Mouse (Mus musculus): Measurements from ENCODE around the gene Irf1. TPM values are rescaled to one million over a fixed set of nuclear protein-coding genes. Genes with fewer than 3 reads are reported as not detected.
A peak's percentile ranks its signal among the peaks of the same experiment; 100 is the strongest.

The Irf1 gene
- total and polyA plus RNA-seq, 3 experiments: 17.8 to 64.9 (median 23.6) TPM

GRCm38 (mm10) chr11:53819511-53819910 lies 49.7 kb downstream of the Irf1 start:
- no peak for TF ChIP-seq SMC3 (IDR thresholded peaks at IDR 0.05; ENCODE audit: low read depth, low read length)
- no peak for TF ChIP-seq MEF2A (IDR thresholded peaks at IDR 0.05; ENCODE audit: borderline replicate concordance, low read depth, low read length)
- TF ChIP-seq ELF1 (IDR thresholded peaks at IDR 0.05; ENCODE audit: low read depth, low read length): no peak; the same call in 1 of the 2 replicates
- TF ChIP-seq RAD21 (IDR thresholded peaks at IDR 0.05; ENCODE audit: low read depth, low read length): no peak
- TF ChIP-seq EP300 (IDR thresholded peaks at IDR 0.05; ENCODE audit: low read length): no peak
- 0 out of 2 replicates have a peak, but pooled peaks have one; percentile 43 for TF ChIP-seq MYC (IDR thresholded peaks at IDR 0.05; ENCODE audit: low read depth, low read length)
- in situ Hi-C loops (cut with MboI; ENCODE audit: low pct_ligation_motif_present, low pct_unique_long_range_greater_than_20kb, low sequenced_read_pairs): no loop called here
- H3K79me2 ChIP-seq (replicated peaks; ENCODE audit: control insufficient read depth, extremely low read depth, insufficient read depth, poor library complexity, severe bottlenecking): no peaks in the 10 kb centered on the region
- dilution Hi-C loops (cut with MboI; ENCODE audit: extremely low pct_ligation_motif_present, extremely low pct_unique_long_range_greater_than_20kb, low sequenced_read_pairs): no loop called here
- DNase-seq (ENCODE audit: extremely low read depth): peak; percentile 33
- peaks cover 49 to 77% of the 10 kb centered on the region in 2 experiments for H3K4me1 ChIP-seq (ENCODE audit: control insufficient read depth in 1 of 2, insufficient read depth in 2 of 2)
- no peak overlapping the region for H3K9ac ChIP-seq (ENCODE audit: insufficient read depth, low read depth)
- no peaks in the 10 kb centered on the region for H3K9me3 ChIP-seq (replicated peaks; ENCODE audit: low read length)
- peak overlapping the region; percentile 100 for H3K27ac ChIP-seq (ENCODE audit: insufficient read depth, low read depth)
- H3K36me3 ChIP-seq (replicated peaks in 1 of 2; ENCODE audit: control insufficient read depth in 1 of 2, insufficient read depth in 1 of 2, low read length in 1 of 2): no peaks in the 10 kb centered on the region
- H3K4me2 ChIP-seq (ENCODE audit: insufficient read depth, low read depth, poor library complexity, severe bottlenecking): peak overlapping the region; percentile 84; the same call in 1 of the 2 replicates
- H3K4me3 ChIP-seq (replicated peaks in 1 of 3; ENCODE audit: low read depth in 2 of 3, low read length in 2 of 3, poor library complexity in 1 of 3): peak overlapping the region in 1 of 3 experiments; percentile 9
- no peaks in the 10 kb centered on the region for H3K27me3 ChIP-seq (replicated peaks)

GRCm38 (mm10) chr11:53820516-53821170 lies 50.8 kb downstream of the Irf1 start:
- Histone ChIP-seq H3K27me3 (replicated peaks) (no peaks in the 10 kb centered on the region), H3K4me1 (ENCODE audit: control insufficient read depth in 1 of 2, insufficient read depth in 2 of 2) (peaks cover 51 to 81% of the 10 kb centered on the region in 2 experiments), H3K27ac (ENCODE audit: insufficient read depth, low read depth) (peak overlapping the region; percentile 100), H3K4me2 (ENCODE audit: insufficient read depth, low read depth, poor library complexity, severe bottlenecking) (peak overlapping the region; percentile 84), H3K36me3 (replicated peaks in 1 of 2; ENCODE audit: control insufficient read depth in 1 of 2, insufficient read depth in 1 of 2, low read length in 1 of 2) (no peaks in the 10 kb centered on the region), H3K9ac (ENCODE audit: insufficient read depth, low read depth) (peak overlapping the region; percentile 54), H3K4me3 (replicated peaks in 1 of 3; ENCODE audit: low read depth in 2 of 3, low read length in 2 of 3, poor library complexity in 1 of 3) (peak overlapping the region; percentile 2 to 65 (median 2)), H3K79me2 (replicated peaks; ENCODE audit: control insufficient read depth, extremely low read depth, insufficient read depth, poor library complexity, severe bottlenecking) (no peaks in the 10 kb centered on the region), H3K9me3 (replicated peaks; ENCODE audit: low read length) (no peaks in the 10 kb centered on the region)
- peak; percentile 86 for DNase-seq (ENCODE audit: extremely low read depth)
- dilution Hi-C loops (cut with MboI; ENCODE audit: extremely low pct_ligation_motif_present, extremely low pct_unique_long_range_greater_than_20kb, low sequenced_read_pairs): no loop called here
- in situ Hi-C loops (cut with MboI; ENCODE audit: low pct_ligation_motif_present, low pct_unique_long_range_greater_than_20kb, low sequenced_read_pairs): no loop called here
- no peak for TF ChIP-seq JUND (conservative IDR thresholded peaks at IDR 0.05; ENCODE audit: low read depth, low read length)
- TF ChIP-seq ELF1 (IDR thresholded peaks at IDR 0.05; ENCODE audit: low read depth, low read length): no peak
- TF ChIP-seq MEF2A (IDR thresholded peaks at IDR 0.05; ENCODE audit: borderline replicate concordance, low read depth, low read length): peak; percentile 87
- TF ChIP-seq CHD2 (IDR thresholded peaks at IDR 0.05; ENCODE audit: low read length): peak; percentile 29; the same call in 1 of the 2 replicates
- TF ChIP-seq BHLHE40 (IDR thresholded peaks at IDR 0.05; ENCODE audit: low read depth, low read length): peak; percentile 80
- no peak for TF ChIP-seq POLR2AphosphoS2 (IDR thresholded peaks at IDR 0.05; ENCODE audit: low read depth, low read length)
- TF ChIP-seq ZMIZ1 (IDR thresholded peaks at IDR 0.05; ENCODE audit: low read depth, low read length): 0 out of 2 replicates have a peak, but pooled peaks have one; percentile 69
- no peak for TF ChIP-seq ZNF384 (IDR thresholded peaks at IDR 0.05; ENCODE audit: low read depth, low read length)
- peak; percentile 57; the same call in 1 of the 2 replicates for TF ChIP-seq SIN3A (IDR thresholded peaks at IDR 0.05; ENCODE audit: low read length)
- 0 out of 2 replicates have a peak, but pooled peaks have one; percentile 37 for TF ChIP-seq KAT2A (IDR thresholded peaks at IDR 0.05; ENCODE audit: insufficient replicate concordance, low read length)
- TF ChIP-seq CTCF (conservative IDR thresholded peaks at IDR 0.05 in 1 of 2, IDR thresholded peaks at IDR 0.05 in 1 of 2; ENCODE audit: low read depth in 2 of 2, low read length in 2 of 2): no peak
- TF ChIP-seq IRF4 (IDR thresholded peaks at IDR 0.05; ENCODE audit: low read depth, low read length): peak; percentile 96
- peak; percentile 64; the same call in 1 of the 2 replicates for TF ChIP-seq RCOR1 (conservative IDR thresholded peaks at IDR 0.05; ENCODE audit: low read depth, low read length)
- no peak for TF ChIP-seq ZKSCAN1 (IDR thresholded peaks at IDR 0.05; ENCODE audit: borderline replicate concordance, low read depth, low read length)
- TF ChIP-seq NELFE (IDR thresholded peaks at IDR 0.05; ENCODE audit: low read depth, low read length): 0 out of 2 replicates have a peak, but pooled peaks have one; percentile 46
- no peak for TF ChIP-seq E2F4 (IDR thresholded peaks at IDR 0.05; ENCODE audit: insufficient replicate concordance, low read depth, low read length)
- no peak for TF ChIP-seq NRF1 (IDR thresholded peaks at IDR 0.05; ENCODE audit: low read depth, low read length)
- TF ChIP-seq UBTF (IDR thresholded peaks at IDR 0.05; ENCODE audit: low read depth, low read length): 0 out of 2 replicates have a peak, but pooled peaks have one; percentile 10
- TF ChIP-seq SMC3 (IDR thresholded peaks at IDR 0.05; ENCODE audit: low read depth, low read length): no peak; the same call in 1 of the 2 replicates
- TF ChIP-seq PAX5 (IDR thresholded peaks at IDR 0.05; ENCODE audit: low read length): no peak
- peak; percentile 79; the same call in 1 of the 2 replicates for TF ChIP-seq MXI1 (IDR thresholded peaks at IDR 0.05; ENCODE audit: low read depth, low read length)
- peak; percentile 60 for TF ChIP-seq MAZ (IDR thresholded peaks at IDR 0.05; ENCODE audit: low read depth, low read length)
- 0 out of 2 replicates have a peak, but pooled peaks have one; percentile 48 for TF ChIP-seq TBP (conservative IDR thresholded peaks at IDR 0.05; ENCODE audit: low read depth, low read length)
- peak; percentile 86 for TF ChIP-seq ETS1 (conservative IDR thresholded peaks at IDR 0.05; ENCODE audit: low read depth, low read length)
- peak; percentile 83 for TF ChIP-seq MYC (IDR thresholded peaks at IDR 0.05; ENCODE audit: low read depth, low read length)
- peak; percentile 41; the same call in 1 of the 2 replicates for TF ChIP-seq JUN (IDR thresholded peaks at IDR 0.05; ENCODE audit: insufficient read depth, low read depth, low read length)
- peak; percentile 61 for TF ChIP-seq POLR2A (IDR thresholded peaks at IDR 0.05; ENCODE audit: low read depth, low read length)
- TF ChIP-seq MAX (IDR thresholded peaks at IDR 0.05; ENCODE audit: low read length): 0 out of 2 replicates have a peak, but pooled peaks have one; percentile 68
